Mouse (Mus musculus) heart, adult 2 months (tissue): ENCODE measurements around the gene Nlrx1.

ENCODE experiments used
- CTCF ChIP-seq: fragments of 200-600 bp; IDR thresholded peaks from 2 replicates; pipeline ENCODE4 v1.8.1; 2022; ENCODE audit warnings: antibody characterized with exemption, mild to moderate bottlenecking, moderate library complexity
- EP300 ChIP-seq: fragments of 200-500 bp; IDR thresholded peaks from 2 replicates; pipeline ENCODE4 v1.6.1; 2011; ENCODE audit warnings: low read depth, low read length, control low read depth; ENCODE audit not compliant: insufficient read depth
- POLR2A ChIP-seq: fragments of 200-500 bp; IDR thresholded peaks from 2 replicates; pipeline ENCODE4 v1.6.1; 2011; ENCODE audit warnings: mild to moderate bottlenecking, low read depth, low read length, control low read depth; ENCODE audit not compliant: insufficient read depth

GRCm38 (mm10) chr9:44253441-44253840 is 15.0 kb downstream of the Nlrx1 start:
- TF ChIP-seq CTCF (no peak), POLR2A (no peak), EP300 (no peak)
